Mouse (Mus musculus): ENCODE measurements at regions not wholly inside any gene's neighbourhood (a gene's known extent, or its start where the extent isn't known, plus 50 kb on each side); places are given as distances from the start of the nearest gene placed in this dataset.

GRCm38 (mm10) chr10:61034056-61034455, 55.1 kb upstream of the Pcbd1 start:
- DNase-seq = no peak

DNA sequence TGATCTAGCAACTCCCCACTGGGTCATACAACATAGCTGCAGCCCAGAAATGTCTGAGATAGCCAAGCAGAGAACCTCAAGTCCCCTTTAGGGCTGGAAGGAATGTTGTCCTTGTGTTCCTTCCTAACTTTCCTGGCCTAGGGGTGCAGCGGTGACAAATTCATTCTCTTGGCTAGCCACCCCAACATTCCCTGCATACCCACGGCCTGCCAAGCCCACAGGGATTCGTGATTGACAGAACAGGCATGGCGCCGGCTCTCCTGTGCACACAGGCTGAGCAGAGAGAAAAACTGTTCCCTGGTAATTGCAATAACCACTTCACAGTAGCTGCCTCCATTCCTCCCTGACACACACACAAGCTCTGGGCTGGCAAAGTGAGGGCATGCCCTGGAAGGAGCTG, 60.5 kb upstream of the Pcbd1 start:
- DNase-seq = no peak

DNA sequence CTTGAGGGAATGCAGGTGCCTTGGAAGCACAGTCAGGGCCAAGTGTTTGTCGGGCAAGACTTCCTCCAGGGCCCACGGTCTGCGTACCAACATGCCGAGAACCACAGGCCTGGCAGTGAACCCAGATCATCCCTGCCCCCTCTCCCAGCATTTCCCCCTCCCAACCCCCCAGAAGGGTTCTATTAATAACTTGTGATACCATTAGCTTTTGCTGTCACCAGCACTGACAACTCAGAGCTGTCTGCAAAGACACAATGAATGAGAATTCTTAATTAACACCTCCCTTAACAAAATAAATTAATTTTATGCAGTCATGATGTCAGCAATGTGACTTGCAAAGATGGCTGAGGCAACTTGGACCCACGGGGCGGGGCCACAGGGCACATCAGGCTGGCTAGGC, 61.9 kb upstream of the Pcbd1 start:
- DNase-seq = no peak

GRCm38 (mm10) chr10:61025061-61025460, 64.1 kb upstream of the Pcbd1 start:
- DNase-seq = no peak

GRCm38 (mm10) chr10:61024166-61024565, 65.0 kb upstream of the Pcbd1 start:
- DNase-seq = no peak

DNA sequence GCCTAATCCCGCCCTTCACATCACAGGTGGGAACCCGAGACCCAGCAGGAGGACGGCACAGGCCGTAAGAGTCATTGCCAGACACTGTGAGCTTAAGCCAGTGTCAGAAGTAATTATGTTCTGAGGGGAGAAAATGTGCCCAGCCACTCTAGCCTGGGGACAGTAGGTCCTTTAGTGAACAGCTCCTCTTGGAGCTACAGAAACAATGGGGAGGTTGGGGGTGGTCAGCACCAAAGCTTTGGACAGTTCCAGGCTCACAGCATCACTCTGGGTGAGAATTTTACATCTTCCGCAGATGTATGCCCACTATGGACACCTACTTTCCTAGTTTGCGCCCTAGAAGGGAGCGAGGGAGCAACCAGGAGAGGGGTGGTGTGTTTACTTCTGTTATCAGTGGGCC, 65.7 kb upstream of the Pcbd1 start:
- peak; percentile 14 for DNase-seq

- peak; percentile 22 for DNase-seq
Measured at GRCm38 (mm10) chr10:61019566-61019965, 69.6 kb upstream of the Pcbd1 start.

DNA sequence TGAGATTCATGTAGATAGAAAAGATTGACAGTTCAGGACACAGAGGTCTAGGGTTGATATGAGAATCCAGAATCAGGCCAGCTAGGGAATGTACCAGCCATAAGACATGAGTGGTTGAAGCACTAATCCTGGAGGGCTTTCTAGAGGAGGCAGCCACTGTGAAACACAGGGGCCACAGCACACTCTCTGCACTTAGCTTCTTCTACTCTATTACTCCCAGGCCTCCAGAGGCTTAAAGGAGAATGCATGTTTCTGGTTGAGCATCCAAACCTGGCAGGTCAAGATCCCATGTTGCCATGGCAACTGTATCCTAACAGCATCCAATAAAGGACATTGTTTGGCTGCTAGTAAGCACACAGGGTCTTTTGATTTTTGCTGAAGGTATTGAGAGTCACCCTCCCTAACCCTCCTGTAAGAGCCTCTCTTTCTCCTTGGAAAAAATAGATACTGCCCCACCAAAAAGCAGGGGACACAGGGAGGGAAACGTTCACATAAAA, 76.9 kb upstream of the Pcbd1 start:
- DNase-seq = no peak

DNA sequence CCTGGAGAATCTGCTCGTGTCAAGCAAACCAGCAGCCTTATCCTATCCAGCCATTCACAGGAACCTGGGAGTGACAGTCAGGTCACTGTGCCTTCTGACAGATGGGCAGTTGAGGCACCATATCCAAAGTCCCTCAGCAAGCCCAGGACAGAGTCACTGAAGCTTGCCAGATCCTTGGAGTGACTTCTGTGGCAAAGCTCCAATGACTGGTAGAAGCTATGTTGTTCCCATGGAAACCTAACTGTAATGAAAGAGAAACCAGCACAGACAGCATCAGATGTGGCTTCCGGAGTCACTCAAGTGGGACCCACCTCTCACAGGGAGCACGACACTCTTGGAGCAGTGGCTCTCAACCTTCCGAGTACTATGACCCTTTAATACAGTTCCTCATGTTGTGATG, 78.4 kb upstream of the Pcbd1 start:
- no peak for DNase-seq

- DNase-seq = no peak
Measured at GRCm38 (mm10) chr10:61007403-61007802, 81.7 kb upstream of the Pcbd1 start.

DNA sequence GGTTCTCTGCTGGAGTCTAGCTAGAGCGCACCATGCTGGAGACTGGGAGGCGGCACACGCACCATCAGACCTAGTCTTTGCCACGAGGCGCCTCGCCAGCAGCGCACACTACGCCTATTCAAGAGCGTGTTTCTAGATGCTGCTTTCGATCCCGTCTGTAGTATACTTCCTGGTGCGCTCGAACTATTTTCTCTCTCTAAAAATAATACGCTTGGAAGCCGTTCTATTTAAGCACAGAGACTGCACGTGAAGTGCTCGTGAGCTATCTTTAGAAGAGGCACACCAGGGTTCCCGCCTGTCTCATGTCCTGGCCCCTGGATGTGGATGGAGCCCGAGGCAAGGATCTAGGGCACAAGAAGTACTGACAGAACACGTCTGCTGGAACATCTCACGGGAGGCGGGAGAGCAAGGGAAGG, 87.4 kb upstream of the Pcbd1 start:
- DNase-seq = no peak

DNA sequence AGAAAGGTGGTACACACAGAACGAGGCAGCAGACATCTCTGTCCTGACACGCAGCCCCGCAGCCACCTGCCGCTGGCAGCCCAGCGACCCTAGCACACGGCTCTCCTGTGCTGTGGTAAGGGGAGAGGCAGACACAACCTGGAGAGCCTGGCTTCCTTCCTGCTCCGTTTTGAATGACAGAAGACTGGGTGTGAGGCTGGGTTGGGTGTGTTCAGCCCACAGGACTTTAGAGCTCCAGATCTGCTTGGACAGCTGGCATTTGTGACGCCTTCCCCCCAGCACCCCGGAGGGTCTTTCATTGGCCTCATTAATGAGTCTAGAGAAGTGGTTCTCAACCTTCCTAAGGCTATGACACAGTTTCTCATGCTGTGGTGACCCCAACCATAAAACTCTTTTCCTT, 91.7 kb upstream of the Pcbd1 start:
- no peak for DNase-seq

DNA sequence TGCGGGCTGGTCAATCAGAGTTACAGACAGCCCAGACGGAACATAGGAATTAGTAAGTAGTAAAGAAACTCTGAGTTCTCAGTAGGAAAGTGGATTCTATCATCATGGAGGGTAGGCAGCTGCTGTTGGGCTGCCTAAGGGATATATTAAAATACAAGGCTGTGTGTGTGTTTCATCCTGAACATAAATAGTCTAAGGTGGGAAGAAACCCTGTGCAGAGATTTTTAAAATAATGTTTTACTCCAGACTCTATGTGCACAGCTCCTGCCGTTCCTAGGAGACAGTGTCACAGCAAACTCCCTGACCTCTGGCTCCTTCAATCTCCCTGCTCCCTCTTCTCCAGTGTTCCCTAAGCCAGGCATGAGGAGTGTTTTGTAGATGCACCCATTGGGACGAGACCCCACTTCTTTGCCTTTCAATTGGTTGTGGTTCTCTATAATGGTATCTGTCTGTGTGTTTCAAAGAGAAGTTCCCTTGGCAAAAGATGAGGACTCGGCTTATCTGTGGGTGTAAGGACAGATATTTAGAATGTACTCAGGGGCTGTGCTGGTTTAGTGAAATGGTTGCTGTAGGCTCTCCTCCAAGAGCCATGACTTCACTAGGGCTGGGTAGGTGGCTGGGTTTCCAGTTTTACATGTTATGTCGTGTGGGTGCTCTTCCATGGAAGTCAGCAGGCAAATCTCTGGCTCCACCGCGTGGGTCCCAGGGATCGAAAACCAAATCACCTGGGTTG, 93.1 kb upstream of the Pcbd1 start:
- no peak for DNase-seq

DNA sequence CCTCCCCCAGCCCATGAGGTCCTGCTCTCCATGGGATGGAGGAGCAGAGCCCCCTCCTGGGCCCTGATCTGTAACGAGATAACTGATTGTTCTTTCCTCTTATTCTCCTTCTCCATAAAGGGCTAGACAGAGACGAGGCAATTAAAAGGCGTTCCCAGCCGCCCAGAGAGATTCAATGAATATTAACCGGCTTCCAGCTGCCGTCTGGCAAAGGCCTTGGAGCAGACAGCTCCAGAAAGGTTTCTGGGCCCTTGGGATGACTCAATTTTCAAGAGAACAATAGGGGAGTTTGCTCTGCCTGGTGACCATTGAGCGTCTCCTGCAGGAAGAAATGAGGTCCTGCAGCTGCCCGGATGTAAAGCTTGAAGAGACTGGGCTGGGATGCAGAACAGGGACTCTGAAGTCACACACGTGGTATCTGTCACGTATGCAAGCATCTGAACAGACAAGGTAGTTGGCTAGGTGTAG, 104.0 kb upstream of the Pcbd1 start:
- DNase-seq = no peak

DNA sequence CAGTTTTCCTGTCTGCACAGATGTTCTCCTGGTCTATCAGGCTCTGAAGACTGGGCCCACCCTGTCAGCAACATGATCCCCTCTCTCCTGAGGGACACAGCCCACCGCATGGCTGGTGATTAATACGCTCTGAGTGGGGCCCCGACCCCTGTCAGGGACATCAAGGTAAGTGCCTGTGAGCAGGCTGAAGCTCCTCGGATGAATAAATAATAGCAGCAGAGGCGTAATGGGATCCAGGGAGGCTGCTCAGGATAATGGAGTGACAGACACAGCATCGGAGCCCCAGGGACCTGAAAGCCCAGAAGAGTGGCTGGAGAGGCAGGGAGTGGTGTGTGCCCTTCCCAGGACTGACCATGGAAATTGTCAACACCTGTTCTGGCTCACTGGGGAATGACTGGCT, 107.4 kb upstream of the Pcbd1 start:
- no peak for DNase-seq

GRCm38 (mm10) chr10:60973615-60974014, 115.5 kb upstream of the Pcbd1 start:
- no peak for DNase-seq

DNA sequence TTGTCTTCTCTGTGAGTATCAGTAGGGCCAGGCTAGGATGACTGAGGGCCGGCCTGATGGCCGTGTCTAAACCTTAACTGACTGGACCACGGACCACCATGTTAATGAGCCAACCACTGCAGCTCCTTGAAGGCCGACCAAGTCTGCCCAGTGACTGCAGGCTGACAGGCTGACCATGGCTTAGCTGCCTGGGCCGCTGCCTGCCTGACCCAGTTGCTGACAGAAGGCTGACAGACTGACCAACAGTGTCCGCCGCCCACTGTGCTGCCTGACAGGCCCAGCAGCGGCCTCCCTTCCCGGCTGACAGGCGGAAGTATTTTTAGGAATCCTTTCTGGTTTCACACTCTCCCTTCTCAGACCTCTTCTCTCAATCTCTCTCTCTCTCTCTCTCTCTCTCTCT, 124.3 kb upstream of the Pcbd1 start:
- DNase-seq = no peak

GRCm38 (mm10) chr10:60957820-60958233, 126.4 kb upstream of the Unc5b start:
- peak; percentile 19 for DNase-seq

- no peak for DNase-seq
Measured at GRCm38 (mm10) chr10:60955467-60955866, 124.1 kb upstream of the Unc5b start.

- DNase-seq = no peak
Measured at GRCm38 (mm10) chr10:60952495-60952894, 121.1 kb upstream of the Unc5b start.

DNA sequence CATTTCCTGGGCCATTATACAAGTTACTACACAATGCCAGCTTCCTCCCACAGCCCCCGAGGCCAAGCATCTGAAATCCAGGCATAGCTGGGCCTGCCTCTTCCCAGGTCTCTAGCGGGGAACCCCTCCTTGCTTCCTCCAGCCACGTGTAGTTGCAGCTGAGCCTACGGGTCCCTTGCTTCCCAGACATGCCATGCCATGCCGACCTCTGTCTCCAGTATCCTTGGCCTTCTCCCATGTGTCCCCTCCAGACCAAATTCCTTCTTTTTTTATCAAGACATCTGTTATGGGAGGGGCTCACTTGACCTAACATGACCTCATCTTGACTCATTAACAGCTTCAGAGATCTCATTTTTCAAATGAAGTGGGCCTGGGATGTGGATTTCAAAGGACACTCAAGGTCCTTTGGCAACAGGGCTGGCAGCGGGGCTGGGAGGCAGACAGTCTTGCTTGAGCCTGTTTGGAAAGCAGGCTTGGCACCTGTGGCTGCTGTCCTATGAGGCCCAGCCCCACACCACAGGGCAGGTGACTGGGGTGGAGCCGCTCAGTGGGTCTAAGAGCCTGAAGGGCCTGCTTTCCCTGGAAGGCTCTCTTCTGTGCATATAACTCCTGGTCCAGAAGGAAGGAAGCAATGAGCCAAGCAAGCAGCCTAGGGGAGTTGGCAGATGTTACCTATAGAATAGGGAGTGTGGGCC, 117.7 kb upstream of the Unc5b start:
- no peak for DNase-seq

DNA sequence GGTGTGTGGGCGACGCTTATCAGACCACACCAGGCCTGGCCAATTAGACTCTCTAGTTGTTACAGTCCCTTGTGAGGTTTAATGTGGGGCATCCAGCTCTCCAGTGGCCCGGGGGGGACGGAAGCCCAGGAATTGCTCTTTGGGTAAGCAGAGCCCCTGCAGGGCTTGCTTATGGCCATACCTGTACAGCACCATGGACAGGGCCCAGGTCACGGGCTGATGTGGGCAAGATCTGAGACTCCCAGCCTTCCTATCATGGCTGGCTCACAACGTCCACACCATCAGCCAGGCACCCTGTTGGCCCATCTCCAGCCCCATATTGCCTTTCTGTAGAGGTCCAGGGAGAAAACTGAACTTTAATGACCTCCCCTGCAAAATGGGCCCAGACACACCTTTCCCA, 111.7 kb upstream of the Unc5b start:
- DNase-seq = no peak

- no peak for DNase-seq
Measured at GRCm38 (mm10) chr10:60938749-60939148, 107.4 kb upstream of the Unc5b start.

- DNase-seq = no peak
Measured at GRCm38 (mm10) chr10:60937517-60937866, 106.1 kb upstream of the Unc5b start.

Measured in thymus, postnatal 4 days (tissue).